Mouse (Mus musculus) intestine, embryonic 15.5 days (tissue): ENCODE results near the gene Acod1. TPM values are rescaled to one million over a fixed set of nuclear protein-coding genes. Genes with fewer than 3 reads are reported as not detected.

ENCODE experiments used
- ATAC-seq: fragments of 200-750 bp; cut with Nextera tagmentation; 2 replicates; pipeline ENCODE4 v1.8.0; 2017; ENCODE audit warnings: moderate TSS enrichment, moderate library complexity
- H3K27ac ChIP-seq: fragments of 300-500 bp; sonication (generic); 2 replicates; pipeline ENCODE4 v1.5.1; 2015; ENCODE audit warnings: mild to moderate bottlenecking, inconsistent platforms
- H3K27me3 ChIP-seq: fragments of 300-500 bp; sonication (generic); replicated peaks from 2 replicates; pipeline ENCODE4 v1.6.1; 2015; ENCODE audit warnings: inconsistent platforms
- H3K36me3 ChIP-seq: fragments of 300-500 bp; sonication (generic); 2 replicates; pipeline ENCODE4 v1.6.1; 2015; ENCODE audit warnings: inconsistent platforms
- H3K4me1 ChIP-seq: fragments of 300-500 bp; sonication (generic); replicated peaks from 2 replicates; pipeline ENCODE4 v1.6.1; 2015; ENCODE audit warnings: inconsistent platforms
- H3K4me2 ChIP-seq: fragments of 300-500 bp; sonication (generic); replicated peaks from 2 replicates; pipeline ENCODE4 v1.6.1; 2015; ENCODE audit warnings: mild to moderate bottlenecking, inconsistent platforms
- H3K4me3 ChIP-seq: fragments of 300-500 bp; sonication (generic); replicated peaks from 2 replicates; pipeline ENCODE4 v1.5.1; 2015; ENCODE audit warnings: inconsistent platforms
- H3K9ac ChIP-seq: fragments of 300-500 bp; sonication (generic); 2 replicates; pipeline ENCODE4 v1.6.1; 2015; ENCODE audit warnings: inconsistent platforms
- H3K9me3 ChIP-seq: fragments of 300-500 bp; sonication (generic); 2 replicates; pipeline ENCODE4 v1.6.1; 2016; ENCODE audit warnings: inconsistent platforms
- WGBS: fragments of 180-500 bp; shearing (Covaris S2); methylation state at CpG from one replicate; pipeline ENCODE4 v1.1.7; 2015; 5-methylcytosine and 5-hydroxymethylcytosine counted together
- polyA plus RNA-seq: library from polyadenylated mRNA; unstranded; fragments of >200 nt; fragmentation: Nextera tagmentation; extraction: Ambion mirVana; gene quantifications from 2 replicates; pipeline ENCODE4 v1.2.1, GENCODE M21; 2015

The Acod1 gene
- polyA plus RNA-seq, 1 experiment from 2014 or later = 0.06 TPM

DNA sequence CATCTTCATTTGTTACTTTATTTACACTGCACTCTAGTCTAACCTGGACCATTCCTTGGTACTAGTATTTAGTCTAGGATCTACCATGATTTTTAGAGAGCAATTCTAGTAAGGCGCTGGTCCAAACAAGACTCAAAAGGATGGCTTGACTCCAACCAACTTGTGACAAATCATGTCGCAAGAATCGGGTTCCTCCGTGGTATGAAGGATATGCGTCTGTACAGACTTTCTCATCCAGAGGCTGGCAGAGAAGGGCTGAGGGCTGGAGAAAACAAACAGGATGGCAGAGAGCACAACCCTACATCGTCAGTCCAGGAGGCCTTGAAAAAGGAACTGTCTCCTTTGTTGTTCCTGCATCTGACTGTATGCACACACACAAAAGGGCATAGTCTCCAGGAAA, 49.8 kb downstream of the Acod1 start:
- 71% methylated on average over 6 of the region's 6 CpGs for WGBS
- Histone ChIP-seq H3K4me2 (peak overlapping the region; percentile 28; the same call in 1 of the 2 replicates), H3K9ac (no peak overlapping the region), H3K36me3 (no peaks in the 10 kb centered on the region), H3K27me3 (no peaks in the 10 kb centered on the region), H3K27ac (no peak overlapping the region), H3K4me1 (peaks cover 28% of the 10 kb centered on the region), H3K4me3 (no peak overlapping the region), H3K9me3 (no peaks in the 10 kb centered on the region)
- no peak for ATAC-seq

- H3K9ac ChIP-seq = peak overlapping the region; percentile 98
- peak overlapping the region; percentile 99; the same call in 1 of the 2 replicates for H3K27ac ChIP-seq
- peak overlapping the region; percentile 61 for H3K4me2 ChIP-seq
- no peaks in the 10 kb centered on the region for H3K27me3 ChIP-seq
- H3K4me1 ChIP-seq = peaks cover 19% of the 10 kb centered on the region
- H3K36me3 ChIP-seq = no peaks in the 10 kb centered on the region
- H3K4me3 ChIP-seq = peak overlapping the region; percentile 88
- H3K9me3 ChIP-seq = no peaks in the 10 kb centered on the region
- ATAC-seq = no peak
- WGBS = under 1% methylated on average over 2 of the region's 2 CpGs
Measured at GRCm38 (mm10) chr14:103098213-103098586, 51.4 kb downstream of the Acod1 start.

DNA sequence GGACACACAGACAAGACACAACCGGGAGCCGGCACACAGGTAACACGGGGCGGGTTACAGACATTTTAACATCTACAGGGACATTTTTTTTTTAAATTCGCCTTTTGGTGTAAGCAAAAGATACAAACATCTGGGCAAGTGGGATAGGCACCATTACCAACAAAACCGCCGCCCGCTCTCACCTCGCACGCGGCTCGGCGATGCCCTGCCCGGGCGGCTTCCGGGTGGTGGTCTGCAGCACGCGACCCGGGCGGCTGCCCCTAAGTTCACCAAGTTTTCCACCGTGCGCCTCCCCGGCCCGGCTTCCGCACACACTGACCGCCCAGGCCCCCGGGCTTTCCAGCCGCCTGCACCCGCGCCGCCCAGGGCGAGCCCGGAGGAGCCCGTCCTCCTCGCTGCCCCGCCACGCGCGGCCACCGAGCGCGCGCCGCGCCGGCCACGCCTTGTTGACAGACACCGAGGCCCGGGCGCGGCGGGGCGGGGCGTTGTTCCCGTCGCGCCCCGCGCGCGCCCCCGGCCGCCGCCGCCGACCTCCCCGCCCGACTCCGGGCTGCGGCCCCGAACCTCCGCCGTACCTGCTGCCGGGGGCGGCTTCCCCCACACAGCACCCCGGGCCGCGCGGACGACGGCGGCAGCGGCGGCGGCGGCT, 51.9 kb downstream of the Acod1 start:
- H3K9ac ChIP-seq = peak overlapping the region; percentile 98
- H3K27me3 ChIP-seq = no peaks in the 10 kb centered on the region
- ATAC-seq = peak; percentile 87
- H3K4me3 ChIP-seq = peak overlapping the region; percentile 88
- H3K4me1 ChIP-seq = peaks cover 15% of the 10 kb centered on the region; the same call in 1 of the 2 replicates
- 1% methylated on average over 51 of the region's 86 CpGs for WGBS
- H3K36me3 ChIP-seq = no peaks in the 10 kb centered on the region
- peak overlapping the region; percentile 61 for H3K4me2 ChIP-seq
- no peaks in the 10 kb centered on the region for H3K9me3 ChIP-seq
- H3K27ac ChIP-seq = peak overlapping the region; percentile 99

DNA sequence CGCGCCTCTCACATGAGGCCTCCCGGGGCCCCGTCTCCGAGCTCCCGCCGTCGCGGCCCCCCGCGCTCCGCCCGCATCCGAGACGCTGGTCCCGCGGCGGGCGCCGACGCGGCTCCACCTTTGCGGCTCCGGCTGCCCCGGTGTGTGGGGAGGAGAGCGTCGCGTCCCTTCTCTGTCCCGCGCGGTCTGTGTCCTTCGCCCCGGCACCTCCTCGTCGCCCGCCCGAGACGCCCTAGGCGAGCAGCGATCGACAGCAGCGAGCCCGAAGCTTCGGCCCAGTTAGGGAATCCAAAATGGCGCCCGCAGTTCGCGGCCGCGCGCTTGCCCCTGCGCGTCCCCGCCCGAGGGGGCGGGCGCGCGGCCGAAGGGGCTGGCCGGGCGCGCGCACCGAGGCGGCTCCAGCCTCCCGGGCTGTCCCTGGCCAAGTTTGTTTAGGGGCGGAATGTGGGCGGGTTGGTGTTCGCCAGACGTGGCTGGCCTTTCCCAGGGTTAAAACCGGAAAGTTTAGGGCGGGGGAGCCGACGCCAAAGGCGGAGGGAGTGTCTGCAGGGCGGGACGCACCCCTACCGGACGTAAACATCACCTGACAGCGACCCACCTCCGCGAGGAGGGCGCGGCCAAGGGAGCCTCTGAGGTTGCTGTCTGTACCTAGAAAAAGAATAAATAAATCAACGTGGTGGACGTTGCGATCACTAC, 52.6 kb downstream of the Acod1 start, which contains the start of gene Fbxl3:
Fbxl3 (minus strand) TSS at position 329 of the 696 bp plus-strand sequence.
- Histone ChIP-seq H3K9me3 (no peaks in the 10 kb centered on the region), H3K4me3 (peak within 1 kb of the TSS; percentile 88), H3K27ac (peak within 1 kb of the TSS; percentile 99), H3K27me3 (no peaks in the 10 kb centered on the region), H3K4me1 (0 out of 2 replicates have a peak, but pooled peaks cover 12% of the 10 kb centered on the region), H3K9ac (peak within 1 kb of the TSS; percentile 98), H3K4me2 (peak within 1 kb of the TSS; percentile 61), H3K36me3 (no peaks in the 10 kb centered on the region)
- ATAC-seq = peak; percentile 94
- under 1% methylated on average over 73 of the region's 88 CpGs for WGBS

DNA sequence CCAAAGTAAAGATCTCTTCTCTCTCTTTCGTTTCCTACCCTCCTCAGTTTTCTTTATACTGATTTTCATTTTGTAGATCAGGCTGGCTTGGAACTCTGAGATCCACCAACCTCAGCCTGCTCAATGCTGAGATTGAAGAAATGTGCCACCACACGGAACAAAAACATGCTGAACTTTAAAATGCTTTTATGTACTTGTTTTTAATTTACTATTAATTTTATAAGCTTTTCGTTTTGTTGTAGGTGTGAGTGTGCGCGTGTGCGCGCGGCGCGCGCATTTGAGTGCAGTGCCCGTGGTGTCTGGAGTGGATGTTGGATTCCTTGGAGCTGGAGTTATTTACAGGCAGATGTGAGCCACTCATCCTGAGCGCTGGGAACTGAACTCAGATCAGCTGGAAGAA, 53.5 kb downstream of the Acod1 start:
- H3K27ac ChIP-seq = no peak overlapping the region
- 68% methylated on average over 13 of the region's 13 CpGs for WGBS
- no peaks in the 10 kb centered on the region for H3K36me3 ChIP-seq
- H3K4me1 ChIP-seq = 0 out of 2 replicates have a peak, but pooled peaks cover 9% of the 10 kb centered on the region
- ATAC-seq = no peak
- H3K9ac ChIP-seq = no peak overlapping the region
- peak overlapping the region; percentile 60; the same call in 1 of the 2 replicates for H3K4me2 ChIP-seq
- no peaks in the 10 kb centered on the region for H3K9me3 ChIP-seq
- no peaks in the 10 kb centered on the region for H3K27me3 ChIP-seq
- no peak overlapping the region for H3K4me3 ChIP-seq

DNA sequence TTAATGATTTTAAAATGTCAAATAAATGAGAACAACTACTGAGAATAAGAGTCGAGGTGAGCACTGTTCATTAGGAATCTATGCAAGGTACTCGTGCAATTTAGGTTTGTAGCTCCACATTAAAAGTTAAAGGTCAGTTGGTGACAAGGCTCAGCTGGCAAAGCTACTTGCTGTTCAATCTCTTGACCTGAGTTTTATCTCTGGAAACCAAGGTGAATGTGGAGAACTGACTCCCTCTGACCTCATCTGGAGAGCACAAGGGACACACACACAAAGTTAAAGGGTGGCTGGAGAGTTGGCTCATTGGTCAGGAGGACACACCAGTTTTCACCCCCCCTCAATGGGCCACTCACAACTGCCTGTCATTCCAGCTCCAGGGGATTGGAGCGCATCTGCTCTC, 54.4 kb downstream of the Acod1 start:
- Histone ChIP-seq H3K27me3 (no peaks in the 10 kb centered on the region), H3K9ac (no peak overlapping the region), H3K36me3 (no peaks in the 10 kb centered on the region), H3K4me3 (no peak overlapping the region), H3K4me2 (no peak overlapping the region), H3K27ac (no peak overlapping the region), H3K9me3 (no peaks in the 10 kb centered on the region), H3K4me1 (0 out of 2 replicates have a peak, but pooled peaks cover 9% of the 10 kb centered on the region)
- no peak for ATAC-seq
- 64% methylated on average over 3 of the region's 3 CpGs for WGBS

GRCm38 (mm10) chr14:103102246-103102645, 55.5 kb downstream of the Acod1 start:
- no peaks in the 10 kb centered on the region for H3K36me3 ChIP-seq
- H3K4me3 ChIP-seq = no peak overlapping the region
- ATAC-seq = no peak
- H3K9me3 ChIP-seq = no peaks in the 10 kb centered on the region
- no peaks in the 10 kb centered on the region for H3K27me3 ChIP-seq
- no peak overlapping the region for H3K9ac ChIP-seq
- no peak overlapping the region for H3K27ac ChIP-seq
- 42% methylated on average over 6 of the region's 6 CpGs for WGBS
- H3K4me2 ChIP-seq = no peak overlapping the region
- 0 out of 2 replicates have a peak, but pooled peaks cover 4% of the 10 kb centered on the region for H3K4me1 ChIP-seq

DNA sequence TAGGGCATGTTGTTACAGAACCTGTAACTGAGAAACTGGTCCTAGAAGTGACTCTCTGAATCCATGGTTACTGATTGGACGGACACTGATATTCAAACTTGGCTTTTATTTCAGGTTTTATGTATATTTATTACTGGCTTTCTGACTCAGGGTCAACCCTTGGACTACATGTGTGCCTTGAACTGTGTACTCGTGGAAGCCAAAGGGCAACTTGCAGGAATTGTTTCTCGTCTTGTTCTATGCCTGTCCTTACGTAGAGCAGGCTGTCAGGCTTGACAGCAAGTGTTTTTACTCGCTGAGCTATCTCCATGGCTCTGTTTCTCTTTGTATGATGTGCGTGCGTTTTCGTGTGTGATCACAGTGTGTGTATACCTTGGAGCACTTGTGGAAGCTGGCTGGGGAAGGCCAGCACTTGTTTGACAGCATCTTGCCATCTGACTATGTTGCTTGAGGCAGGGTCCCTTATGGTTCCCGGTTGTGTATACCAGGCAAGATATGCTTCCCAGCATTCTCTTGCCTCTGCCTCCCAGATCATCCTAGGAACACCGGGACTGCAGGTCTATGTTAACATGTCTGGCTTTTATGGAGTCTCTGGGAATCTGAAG, 56.1 kb downstream of the Acod1 start:
- ATAC-seq = no peak
- Histone ChIP-seq H3K36me3 (no peaks in the 10 kb centered on the region), H3K4me3 (no peak overlapping the region), H3K4me2 (no peak overlapping the region), H3K4me1 (0 out of 2 replicates have a peak, but pooled peaks cover 2% of the 10 kb centered on the region), H3K27me3 (no peaks in the 10 kb centered on the region), H3K9ac (no peak overlapping the region), H3K9me3 (no peaks in the 10 kb centered on the region), H3K27ac (no peak overlapping the region)
- WGBS = 46% methylated on average over 10 of the region's 10 CpGs

Other genes with a start within 250 kb of the Acod1 start
- gene Kctd12, start 64.3 kb upstream of the Acod1 start, polyA plus RNA-seq = 10.2 and 11.9 TPM in 2 replicates
- gene Cln5, start 23.2 kb downstream of the Acod1 start, polyA plus RNA-seq = 29.0 and 29.6 TPM in 2 replicates
- 22.4 and 23.0 TPM in 2 replicates for gene Fbxl3, start 52.6 kb downstream of the Acod1 start, polyA plus RNA-seq